Mouse (Mus musculus) MEL (cell line): ENCODE measurements around the gene Rhobtb3.

ENCODE experiments used
- BHLHE40 ChIP-seq: IDR thresholded peaks from 2 replicates; pipeline ENCODE4 v1.6.1; 2012; ENCODE audit warnings: low read depth, mild to moderate bottlenecking, inconsistent platforms, low read length, improper control_type of control experiment, borderline replicate concordance
- CHD2 ChIP-seq: IDR thresholded peaks from 2 replicates; pipeline ENCODE4 v1.6.1; 2011; ENCODE audit warnings: low read length, improper control_type of control experiment
- CTCF ChIP-seq, 3 experiments: IDR thresholded peaks in 2 of 3; conservative IDR thresholded peaks in 1 of 3; 2 replicates each; pipeline ENCODE4 v1.5.1; 2011 to 2012; ENCODE audit warnings: low read length in 3 of 3, low read depth in 2 of 3, mild to moderate bottlenecking in 2 of 3, improper control_type of control experiment in 1 of 3, inconsistent platforms in 1 of 3, mixed read lengths in 1 of 3, moderate library complexity in 1 of 3; ENCODE audit not compliant: control insufficient read depth in 1 of 3, insufficient read depth in 1 of 3, poor library complexity in 1 of 3, severe bottlenecking in 1 of 3
- EP300 ChIP-seq, 2 experiments: IDR thresholded peaks; 2 replicates each; pipeline ENCODE4 v1.6.1; 2011; ENCODE audit warnings: improper control_type of control experiment in 2 of 2, low read length in 2 of 2, low read depth in 1 of 2, mild to moderate bottlenecking in 1 of 2
- ETS1 ChIP-seq: IDR thresholded peaks from 2 replicates; pipeline ENCODE4 v1.6.1; 2012; ENCODE audit warnings: low read depth, mild to moderate bottlenecking, inconsistent platforms, low read length, improper control_type of control experiment, moderate library complexity
- GATA1 ChIP-seq: IDR thresholded peaks from 2 replicates; pipeline ENCODE4 v1.6.1; 2011; ENCODE audit warnings: low read depth, low read length, improper control_type of control experiment
- HCFC1 ChIP-seq: IDR thresholded peaks from 2 replicates; pipeline ENCODE4 v1.6.1; 2012; ENCODE audit warnings: low read depth, mild to moderate bottlenecking, inconsistent platforms, low read length, improper control_type of control experiment, moderate library complexity
- JUND ChIP-seq: IDR thresholded peaks from 2 replicates; pipeline ENCODE4 v1.6.1; 2011; ENCODE audit warnings: low read depth, mild to moderate bottlenecking, improper control_type of control experiment, low read length
- MYB ChIP-seq: IDR thresholded peaks from 2 replicates; pipeline ENCODE4 v1.6.1; 2011; ENCODE audit warnings: mild to moderate bottlenecking, low read depth, low read length, improper control_type of control experiment
- MYC ChIP-seq: IDR thresholded peaks from 2 replicates; pipeline ENCODE4 v1.6.1; 2011; ENCODE audit warnings: low read depth, mild to moderate bottlenecking, low read length, improper control_type of control experiment, moderate library complexity
- POLR2A ChIP-seq, 2 experiments: IDR thresholded peaks; 2 replicates each; pipeline ENCODE4 v1.6.1; 2011 to 2012; ENCODE audit warnings: low read length in 2 of 2, mild to moderate bottlenecking in 2 of 2, control low read depth in 1 of 2, improper control_type of control experiment in 1 of 2, low read depth in 1 of 2, moderate library complexity in 1 of 2; ENCODE audit not compliant: control insufficient read depth in 1 of 2, insufficient read depth in 1 of 2, poor library complexity in 1 of 2
- POLR2AphosphoS2 ChIP-seq: IDR thresholded peaks from 2 replicates; pipeline ENCODE4 v1.6.1; 2011; ENCODE audit warnings: low read length, improper control_type of control experiment
- ZC3H11A ChIP-seq: IDR thresholded peaks from 2 replicates; pipeline ENCODE4 v1.6.1; 2012; ENCODE audit warnings: low read depth, mild to moderate bottlenecking, inconsistent platforms, low read length, improper control_type of control experiment
- ZNF384 ChIP-seq: IDR thresholded peaks from 2 replicates; pipeline ENCODE4 v1.6.1; 2012; ENCODE audit warnings: low read depth, mild to moderate bottlenecking, inconsistent platforms, low read length, improper control_type of control experiment

DNA sequence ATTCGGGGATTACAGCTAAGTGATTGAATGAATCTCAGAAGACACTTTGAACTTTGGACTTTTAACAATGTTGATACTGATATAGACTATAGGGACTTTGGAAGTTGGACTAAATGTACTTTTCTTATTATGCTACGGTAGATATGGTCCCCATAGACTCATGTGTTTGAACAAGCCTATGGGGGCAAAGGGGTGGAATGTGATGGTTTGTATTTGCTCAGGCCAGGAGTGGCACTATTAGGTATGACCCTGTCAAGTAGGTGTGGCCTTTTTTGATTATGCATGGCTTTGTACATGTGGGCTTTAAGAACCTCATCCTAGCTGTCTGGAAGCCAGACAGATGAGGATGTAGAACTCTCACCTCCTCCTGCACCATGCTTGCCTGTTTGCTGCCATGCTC is 30.8 kb upstream of the Rhobtb3 start:
- TF ChIP-seq MYB: no peak
- no peak for TF ChIP-seq CTCF (IDR thresholded peaks at IDR 0.05 in 2 of 3, conservative IDR thresholded peaks at IDR 0.05 in 1 of 3; ENCODE audit: control insufficient read depth in 1 of 3, insufficient read depth in 1 of 3, low read depth in 2 of 3, low read length in 3 of 3, poor library complexity in 1 of 3, severe bottlenecking in 1 of 3)
- no peak for TF ChIP-seq EP300 (IDR thresholded peaks at IDR 0.05; ENCODE audit: low read depth in 1 of 2, low read length in 2 of 2)
- no peak for TF ChIP-seq ZC3H11A
- TF ChIP-seq HCFC1: no peak
- no peak for TF ChIP-seq POLR2A (IDR thresholded peaks at IDR 0.05; ENCODE audit: control insufficient read depth in 1 of 2, insufficient read depth in 1 of 2, low read depth in 1 of 2, low read length in 2 of 2, poor library complexity in 1 of 2)
- no peak for TF ChIP-seq MYC
- TF ChIP-seq GATA1: no peak
- no peak for TF ChIP-seq CHD2
- TF ChIP-seq ETS1: no peak
- no peak for TF ChIP-seq JUND
- no peak for TF ChIP-seq POLR2AphosphoS2
- TF ChIP-seq BHLHE40: no peak
- no peak for TF ChIP-seq ZNF384
